Mouse (Mus musculus): ENCODE results near the gene Dnah3. TPM values are rescaled to one million over a fixed set of nuclear protein-coding genes. Genes with fewer than 3 reads are reported as not detected.

Gene Dnah3
- polyA plus RNA-seq, 1 experiment from 2014 or later: 0.03 TPM

GRCm38 (mm10) chr7:119921054-119921453 is 174.0 kb downstream of the Dnah3 start:
- Histone ChIP-seq H3K4me1 (replicated peaks) (no peaks in the 10 kb centered on the region), H3K4me2 (no peak overlapping the region), H3K4me3 (no peak overlapping the region), H3K27me3 (no peaks in the 10 kb centered on the region), H3K36me3 (no peaks in the 10 kb centered on the region), H3K9ac (no peak overlapping the region), H3K27ac (replicated peaks) (no peak overlapping the region), H3K9me3 (no peaks in the 10 kb centered on the region)
- no peak for ATAC-seq (ENCODE audit: low FRiP score, low read depth)
- WGBS: 85% methylated on average over 4 of the region's 4 CpGs

- no peak for ATAC-seq (ENCODE audit: low FRiP score, low read depth)
- H3K36me3 ChIP-seq: no peaks in the 10 kb centered on the region
- no peak overlapping the region for H3K9ac ChIP-seq
- H3K27ac ChIP-seq (replicated peaks): no peak overlapping the region
- H3K27me3 ChIP-seq: no peaks in the 10 kb centered on the region
- H3K4me2 ChIP-seq: no peak overlapping the region
- H3K4me1 ChIP-seq (replicated peaks): no peaks in the 10 kb centered on the region
- 76% methylated on average over 2 of the region's 2 CpGs for WGBS
- no peak overlapping the region for H3K4me3 ChIP-seq
- no peaks in the 10 kb centered on the region for H3K9me3 ChIP-seq
These were observed 174.6 kb downstream of the Dnah3 start for GRCm38 (mm10) chr7:119920457-119920856.

GRCm38 (mm10) chr7:119911727-119912126 is 183.4 kb downstream of the Dnah3 start:
- H3K9me3 ChIP-seq: no peaks in the 10 kb centered on the region
- H3K4me2 ChIP-seq: no peak overlapping the region
- no peaks in the 10 kb centered on the region for H3K36me3 ChIP-seq
- 80% methylated on average over 3 of the region's 3 CpGs for WGBS
- ATAC-seq (ENCODE audit: low FRiP score, low read depth): no peak
- no peak overlapping the region for H3K27ac ChIP-seq (replicated peaks)
- H3K4me3 ChIP-seq: no peak overlapping the region
- H3K9ac ChIP-seq: no peak overlapping the region
- H3K4me1 ChIP-seq (replicated peaks): no peaks in the 10 kb centered on the region
- no peaks in the 10 kb centered on the region for H3K27me3 ChIP-seq

GRCm38 (mm10) chr7:119906523-119907215 is 188.4 kb downstream of the Dnah3 start:
- WGBS: 95% methylated on average over 3 of the region's 3 CpGs
- Histone ChIP-seq H3K27me3 (no peaks in the 10 kb centered on the region), H3K27ac (replicated peaks) (no peak overlapping the region), H3K4me1 (replicated peaks) (no peaks in the 10 kb centered on the region), H3K9ac (no peak overlapping the region), H3K4me3 (no peak overlapping the region), H3K36me3 (no peaks in the 10 kb centered on the region), H3K9me3 (no peaks in the 10 kb centered on the region), H3K4me2 (no peak overlapping the region)
- ATAC-seq (ENCODE audit: low FRiP score, low read depth): no peak

GRCm38 (mm10) chr7:119899386-119900057 is 195.6 kb downstream of the Dnah3 start:
- peaks cover 13% of the 10 kb centered on the region for H3K4me1 ChIP-seq (replicated peaks)
- H3K27me3 ChIP-seq: no peaks in the 10 kb centered on the region
- no peak overlapping the region for H3K4me2 ChIP-seq
- no peak overlapping the region for H3K9ac ChIP-seq
- WGBS: 81% methylated on average over 3 of the region's 3 CpGs
- no peak overlapping the region for H3K4me3 ChIP-seq
- no peak overlapping the region for H3K27ac ChIP-seq (replicated peaks)
- ATAC-seq (ENCODE audit: low FRiP score, low read depth): no peak
- no peaks in the 10 kb centered on the region for H3K9me3 ChIP-seq
- no peaks in the 10 kb centered on the region for H3K36me3 ChIP-seq

- ATAC-seq (ENCODE audit: low FRiP score, low read depth): no peak
- H3K4me3 ChIP-seq: no peak overlapping the region
- peaks cover 25% of the 10 kb centered on the region for H3K4me1 ChIP-seq (replicated peaks)
- H3K9me3 ChIP-seq: no peaks in the 10 kb centered on the region
- H3K27ac ChIP-seq (replicated peaks): no peak overlapping the region
- H3K27me3 ChIP-seq: no peaks in the 10 kb centered on the region
- no peak overlapping the region for H3K4me2 ChIP-seq
- no peaks in the 10 kb centered on the region for H3K36me3 ChIP-seq
- 38% methylated on average over 1 of the region's 1 CpGs for WGBS
- no peak overlapping the region for H3K9ac ChIP-seq
These were observed 196.7 kb downstream of the Dnah3 start for GRCm38 (mm10) chr7:119898247-119898856.

GRCm38 (mm10) chr7:119897521-119898109 is 197.5 kb downstream of the Dnah3 start:
- Histone ChIP-seq H3K27ac (replicated peaks) (no peak overlapping the region), H3K9me3 (no peaks in the 10 kb centered on the region), H3K4me3 (no peak overlapping the region), H3K9ac (no peak overlapping the region), H3K36me3 (no peaks in the 10 kb centered on the region), H3K27me3 (no peaks in the 10 kb centered on the region), H3K4me2 (no peak overlapping the region), H3K4me1 (replicated peaks) (peaks cover 31% of the 10 kb centered on the region)
- 93% methylated on average over 8 of the region's 8 CpGs for WGBS
- ATAC-seq (ENCODE audit: low FRiP score, low read depth): no peak

GRCm38 (mm10) chr7:119895639-119896512 is 199.2 kb downstream of the Dnah3 start, which contains the start of the genes Lyrm1 and Dcun1d3:
TSS of gene Lyrm1 (plus strand) at chr7:119895861.
TSS of gene Dcun1d3 (minus strand) at chr7:119896298.
- Histone ChIP-seq H3K27ac (replicated peaks) (peak within 1 kb of the TSS; percentile 100), H3K9ac (peak within 1 kb of the TSS; percentile 88), H3K4me3 (peak within 1 kb of the TSS; percentile 83), H3K4me1 (replicated peaks) (peaks cover 36% of the 10 kb centered on the region), H3K36me3 (no peaks in the 10 kb centered on the region), H3K9me3 (no peaks in the 10 kb centered on the region), H3K27me3 (no peaks in the 10 kb centered on the region), H3K4me2 (peak within 1 kb of the TSS; percentile 73)
- ATAC-seq (ENCODE audit: low FRiP score, low read depth): peak; percentile 98
- WGBS: under 1% methylated on average over 63 of the region's 63 CpGs

GRCm38 (mm10) chr7:119894818-119895544 is 200.1 kb downstream of the Dnah3 start:
- ATAC-seq (ENCODE audit: low FRiP score, low read depth): peak; percentile 60
- Histone ChIP-seq H3K9ac (peak overlapping the region; percentile 88), H3K27me3 (no peaks in the 10 kb centered on the region), H3K4me1 (replicated peaks) (peaks cover 36% of the 10 kb centered on the region), H3K27ac (replicated peaks) (peak overlapping the region; percentile 100), H3K36me3 (no peaks in the 10 kb centered on the region), H3K4me3 (peak overlapping the region; percentile 83), H3K9me3 (no peaks in the 10 kb centered on the region), H3K4me2 (peak overlapping the region; percentile 73)
- WGBS: 2% methylated on average over 15 of the region's 15 CpGs

- no peak for ATAC-seq (ENCODE audit: low FRiP score, low read depth)
- Histone ChIP-seq H3K9me3 (no peaks in the 10 kb centered on the region), H3K27me3 (no peaks in the 10 kb centered on the region), H3K27ac (replicated peaks) (no peak overlapping the region), H3K4me1 (replicated peaks) (peaks cover 36% of the 10 kb centered on the region), H3K4me3 (no peak overlapping the region), H3K4me2 (no peak overlapping the region), H3K36me3 (no peaks in the 10 kb centered on the region), H3K9ac (no peak overlapping the region)
- WGBS: 96% methylated on average over 4 of the region's 4 CpGs
These were observed 202.3 kb downstream of the Dnah3 start for GRCm38 (mm10) chr7:119892742-119893141.

GRCm38 (mm10) chr7:119892198-119892597 is 202.9 kb downstream of the Dnah3 start:
- H3K27me3 ChIP-seq: no peaks in the 10 kb centered on the region
- H3K4me1 ChIP-seq (replicated peaks): peaks cover 34% of the 10 kb centered on the region
- no peak for ATAC-seq (ENCODE audit: low FRiP score, low read depth)
- 94% methylated on average over 1 of the region's 1 CpGs for WGBS
- no peak overlapping the region for H3K9ac ChIP-seq
- H3K9me3 ChIP-seq: no peaks in the 10 kb centered on the region
- H3K36me3 ChIP-seq: no peaks in the 10 kb centered on the region
- H3K27ac ChIP-seq (replicated peaks): no peak overlapping the region
- H3K4me2 ChIP-seq: no peak overlapping the region
- no peak overlapping the region for H3K4me3 ChIP-seq
